Mouse (Mus musculus): ENCODE data around the gene Vmn2r106.

Vmn2r106 gene

GRCm38 (mm10) chr17:20285453-20285852 is at the start of gene Vmn2r106:
Vmn2r106 (minus strand) TSS chr17:20285553.
- no peak for DNase-seq

- DNase-seq: no peak
These were observed 20.4 kb upstream of the Vmn2r106 start for GRCm38 (mm10) chr17:20305790-20306189.

- DNase-seq: no peak
These were observed 1.6 kb upstream of the Vmn2r106 start for GRCm38 (mm10) chr17:20286906-20287305.

- DNase-seq: no peak
These were observed 29.8 kb downstream of the Vmn2r106 start for GRCm38 (mm10) chr17:20255522-20255921.

- DNase-seq: no peak
These were observed 50.4 kb downstream of the Vmn2r106 start, which contains the start of gene Vmn2r105 for GRCm38 (mm10) chr17:20234952-20235351. Vmn2r105 (minus strand) TSS chr17:20235052.
